Mouse (Mus musculus): ENCODE data around the gene Inhba.

DNA sequence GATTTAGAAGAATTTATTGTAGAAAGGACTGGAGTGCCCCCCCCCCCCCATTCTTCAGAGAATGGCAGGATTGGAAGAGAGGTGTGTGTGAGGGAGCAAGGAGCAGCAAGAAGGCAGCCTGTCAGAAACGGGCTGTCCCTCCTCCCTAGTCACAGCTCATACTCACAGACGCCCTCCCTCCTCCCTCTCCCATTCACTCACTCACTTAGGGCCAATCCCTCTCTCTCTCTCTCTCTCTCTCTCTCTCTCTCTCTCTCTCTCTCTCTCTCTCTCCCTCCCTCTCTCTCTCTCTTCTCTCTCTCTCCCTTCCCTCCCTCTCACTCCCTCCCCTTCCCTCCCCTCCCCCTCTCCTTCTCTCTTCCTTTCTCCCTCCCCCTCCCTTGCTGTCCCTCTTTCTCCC is 4.9 kb downstream of the Inhba start:
- TF ChIP-seq CTCF (IDR thresholded peaks at IDR 0.05; ENCODE audit: extremely low read depth, insufficient read depth, low read length) (no peak), POLR2A (IDR thresholded peaks at IDR 0.05; ENCODE audit: extremely low read depth, insufficient read depth, low read length) (no peak)
